Mouse (Mus musculus) heart, postnatal 0 days (tissue): Measurements from ENCODE around the gene Slc24a3. TPM values are rescaled to one million over a fixed set of nuclear protein-coding genes. Genes with fewer than 3 reads are reported as not detected.

ENCODE experiments used
- ATAC-seq: fragments of 200-750 bp; cut with Nextera tagmentation; 2 replicates; pipeline ENCODE4 v1.8.0; 2017; ENCODE audit warnings: low read depth, moderate number of reproducible peaks, moderate library complexity; ENCODE audit not compliant: insufficient read depth
- DNase-seq: peaks from one replicate; pipeline ENCODE4 v3.0.0-alpha.2; 2016; ENCODE audit warnings: low spot score
- H3K27ac ChIP-seq: fragments of 300-500 bp; sonication (generic); 2 replicates; pipeline ENCODE4 v1.5.1; 2014; ENCODE audit warnings: low read depth, mild to moderate bottlenecking
- H3K27me3 ChIP-seq: fragments of 300-500 bp; sonication (generic); 2 replicates; pipeline ENCODE4 v1.6.1; 2014; ENCODE audit warnings: low read length, mixed read lengths; ENCODE audit not compliant: control insufficient read depth, insufficient read depth
- H3K36me3 ChIP-seq: fragments of 300-500 bp; sonication (generic); replicated peaks from 2 replicates; pipeline ENCODE4 v1.6.1; 2014; ENCODE audit warnings: low read length, mixed read lengths; ENCODE audit not compliant: control insufficient read depth, insufficient read depth
- H3K4me1 ChIP-seq: fragments of 300-500 bp; sonication (generic); 2 replicates; pipeline ENCODE4 v1.6.1; 2014; ENCODE audit warnings: antibody characterized with exemption; ENCODE audit not compliant: control insufficient read depth, insufficient read depth
- H3K4me2 ChIP-seq: fragments of 300-500 bp; sonication (generic); 2 replicates; pipeline ENCODE4 v1.6.1; 2014; ENCODE audit warnings: low read depth, mild to moderate bottlenecking, low read length, moderate library complexity
- H3K4me3 ChIP-seq: fragments of 300-500 bp; sonication (generic); 2 replicates; pipeline ENCODE4 v1.5.1; 2014; ENCODE audit warnings: low read depth, low read length
- H3K9ac ChIP-seq: fragments of 300-500 bp; sonication (generic); replicated peaks from 2 replicates; pipeline ENCODE4 v1.6.1; 2014; ENCODE audit warnings: low read depth, low read length, mixed read lengths
- H3K9me3 ChIP-seq: fragments of 300-500 bp; sonication (generic); replicated peaks from 2 replicates; pipeline ENCODE4 v1.6.1; 2016; ENCODE audit warnings: low read length; ENCODE audit not compliant: control insufficient read depth
- CTCF ChIP-seq: IDR thresholded peaks from 2 replicates; pipeline ENCODE4 v1.5.1; 2016; ENCODE audit warnings: antibody characterized with exemption, control low read depth, low read depth
- EP300 ChIP-seq: IDR thresholded peaks from 2 replicates; pipeline ENCODE4 v1.6.1; 2016; ENCODE audit warnings: antibody characterized with exemption, low read depth
- WGBS: fragments of 180-500 bp; shearing (Covaris S2); extraction: QIAGEN DNeasy Blood & Tissue Kit; methylation state at CpG from one replicate; pipeline ENCODE4 v1.1.7; 2014; 5-methylcytosine and 5-hydroxymethylcytosine counted together
- polyA plus RNA-seq: library from polyadenylated mRNA; unstranded; fragments of >200 nt; fragmentation: Nextera tagmentation; extraction: Ambion mirVana; gene quantifications from 2 replicates; pipeline ENCODE4 v1.2.1, GENCODE M21; 2015
- total RNA-seq: library from RNA; depleted of rRNA; stranded (reverse); fragments of >200 nt; gene quantifications from 2 replicates; pipeline ENCODE4 v1.2.3, GENCODE M21; 2014; ENCODE audit warnings: low replicate concordance

Slc24a3 gene
- total and polyA plus RNA-seq, 2 experiments from 2014 or later = 0.63 to 3.7 TPM

DNA sequence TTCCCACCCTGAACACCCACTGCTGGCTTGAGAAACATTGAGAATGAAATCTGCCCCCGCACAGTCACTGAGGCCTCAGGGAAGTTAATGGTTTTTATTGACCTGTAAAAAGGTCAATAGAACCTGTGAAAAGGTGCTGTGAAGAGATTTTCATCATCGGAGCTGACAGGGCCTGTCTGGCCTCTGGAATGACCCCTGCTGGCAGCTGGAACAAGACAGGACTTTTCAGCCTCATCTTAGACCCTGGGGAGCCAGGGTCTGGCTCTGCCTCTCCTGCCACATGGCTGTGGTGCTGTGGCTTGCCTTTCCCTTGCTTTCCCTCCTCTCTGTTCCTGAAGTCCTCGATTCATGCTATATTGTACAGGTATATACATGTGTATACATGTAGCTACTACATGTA lies 228.2 kb downstream of the Slc24a3 start:
- no peak overlapping the region for H3K9ac ChIP-seq
- H3K27me3 ChIP-seq = no peaks in the 10 kb centered on the region
- no peaks in the 10 kb centered on the region for H3K36me3 ChIP-seq
- DNase-seq (no peak), ATAC-seq (no peak)
- H3K9me3 ChIP-seq = no peaks in the 10 kb centered on the region
- TF ChIP-seq EP300 (no peak), CTCF (no peak)
- no peak overlapping the region for H3K27ac ChIP-seq
- WGBS = 66% methylated on average over 3 of the region's 3 CpGs
- H3K4me1 ChIP-seq = peaks cover 10% of the 10 kb centered on the region
- H3K4me3 ChIP-seq = no peak overlapping the region
- H3K4me2 ChIP-seq = no peak overlapping the region

- WGBS = 37% methylated on average over 7 of the region's 7 CpGs
- no peak overlapping the region for H3K4me3 ChIP-seq
- ATAC-seq (no peak), DNase-seq (no peak)
- H3K36me3 ChIP-seq = no peaks in the 10 kb centered on the region
- no peak overlapping the region for H3K9ac ChIP-seq
- peaks cover 16% of the 10 kb centered on the region for H3K4me1 ChIP-seq
- H3K4me2 ChIP-seq = no peak overlapping the region
- H3K27ac ChIP-seq = no peak overlapping the region
- H3K27me3 ChIP-seq = no peaks in the 10 kb centered on the region
- TF ChIP-seq EP300 (no peak), CTCF (no peak)
- H3K9me3 ChIP-seq = no peaks in the 10 kb centered on the region
Measured at GRCm38 (mm10) chr2:145396579-145396978, 229.0 kb downstream of the Slc24a3 start.

DNA sequence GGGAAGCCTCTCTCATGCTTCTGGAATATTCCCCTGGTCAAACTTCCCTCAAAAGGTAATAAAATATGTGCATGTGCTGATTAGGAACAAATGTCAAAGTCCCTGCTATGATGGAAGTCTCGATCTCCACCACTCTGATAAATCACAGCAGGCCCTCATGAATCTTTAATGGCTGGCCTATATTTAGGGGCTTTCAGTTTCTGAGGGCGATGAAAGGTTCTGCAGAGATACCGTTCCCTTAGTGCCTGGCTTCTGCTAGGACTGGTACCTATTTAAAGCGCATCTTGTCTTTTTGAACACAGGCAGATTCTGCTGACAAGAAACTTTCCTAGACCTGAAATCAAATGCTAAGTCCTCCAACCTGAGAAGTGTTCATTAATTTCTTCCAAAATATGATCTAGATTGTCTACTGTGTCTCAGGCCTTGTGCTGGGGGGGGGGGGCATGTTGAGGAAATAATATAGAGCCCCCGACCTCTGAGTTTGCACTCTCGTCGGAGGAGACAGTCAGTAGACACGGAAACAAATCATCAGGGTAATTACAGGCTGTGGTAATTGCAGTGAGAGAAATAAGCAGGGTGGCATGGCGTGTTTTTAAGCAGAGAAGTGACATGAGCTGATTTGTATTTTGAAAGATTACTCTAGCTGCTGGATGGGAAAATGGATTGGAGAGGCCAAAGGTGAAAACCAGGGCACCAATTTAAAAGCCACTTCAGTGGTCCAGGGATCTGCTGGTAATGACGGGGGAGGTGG lies 230.1 kb downstream of the Slc24a3 start:
- TF ChIP-seq CTCF (no peak), EP300 (no peak)
- Histone ChIP-seq H3K9ac (no peak overlapping the region), H3K4me1 (peaks cover 16% of the 10 kb centered on the region), H3K36me3 (no peaks in the 10 kb centered on the region), H3K4me3 (no peak overlapping the region), H3K27me3 (no peaks in the 10 kb centered on the region), H3K9me3 (no peaks in the 10 kb centered on the region), H3K27ac (no peak overlapping the region), H3K4me2 (no peak overlapping the region)
- DNase-seq (no peak), ATAC-seq (no peak)
- 41% methylated on average over 10 of the region's 10 CpGs for WGBS

GRCm38 (mm10) chr2:145401240-145401805 lies 233.8 kb downstream of the Slc24a3 start:
- H3K27ac ChIP-seq = no peak overlapping the region
- TF ChIP-seq EP300 (no peak), CTCF (no peak)
- H3K9me3 ChIP-seq = no peaks in the 10 kb centered on the region
- no peaks in the 10 kb centered on the region for H3K27me3 ChIP-seq
- H3K4me2 ChIP-seq = no peak overlapping the region
- WGBS = 50% methylated on average over 6 of the region's 6 CpGs
- H3K4me1 ChIP-seq = peaks cover 22% of the 10 kb centered on the region
- H3K4me3 ChIP-seq = no peak overlapping the region
- no peak overlapping the region for H3K9ac ChIP-seq
- no peaks in the 10 kb centered on the region for H3K36me3 ChIP-seq
- ATAC-seq = peak; percentile 81
- peak; percentile 39 for DNase-seq

GRCm38 (mm10) chr2:145401996-145402395 lies 234.4 kb downstream of the Slc24a3 start:
- H3K9ac ChIP-seq = no peak overlapping the region
- peaks cover 16% of the 10 kb centered on the region for H3K4me1 ChIP-seq
- TF ChIP-seq EP300 (no peak), CTCF (no peak)
- H3K36me3 ChIP-seq = no peaks in the 10 kb centered on the region
- WGBS = 80% methylated on average over 2 of the region's 2 CpGs
- no peaks in the 10 kb centered on the region for H3K27me3 ChIP-seq
- no peak for DNase-seq
- H3K27ac ChIP-seq = no peak overlapping the region
- H3K9me3 ChIP-seq = no peaks in the 10 kb centered on the region
- H3K4me3 ChIP-seq = no peak overlapping the region
- no peak overlapping the region for H3K4me2 ChIP-seq
- ATAC-seq = no peak
